Mouse (Mus musculus): Measurements from ENCODE around the gene Rnls.

- no peak for TF ChIP-seq POLR2A (IDR thresholded peaks at IDR 0.05; ENCODE audit: borderline replicate concordance, control insufficient read depth, low read depth, low read length)
- TF ChIP-seq CTCF (IDR thresholded peaks at IDR 0.05; ENCODE audit: control insufficient read depth, insufficient read depth, low read length) = no peak
Observed at GRCm38 (mm10) chr19:33096581-33096980, 295.5 kb downstream of the Rnls start.

Data from bone marrow, adult 2 months (tissue).